Mouse (Mus musculus): ENCODE results near the gene Lrrc49. TPM values are rescaled to one million over a fixed set of nuclear protein-coding genes. Genes with fewer than 3 reads are reported as not detected.

The Lrrc49 gene
- polyA plus RNA-seq, 1 experiment from 2014 or later = 83.5 TPM

GRCm38 (mm10) chr9:60527051-60527450, 160.9 kb downstream of the Lrrc49 start:
- no peak for ATAC-seq
- no peak overlapping the region for H3K27ac ChIP-seq (ENCODE audit: low read length)
- H3K4me3 ChIP-seq (ENCODE audit: low read depth, low read length) = no peak overlapping the region
- 76% methylated on average over 5 of the region's 5 CpGs for WGBS
- peaks cover under 1% of the 10 kb centered on the region; the same call in 1 of the 2 replicates for H3K4me1 ChIP-seq (ENCODE audit: control insufficient read depth, insufficient read depth, low read length)
- H3K36me3 ChIP-seq (ENCODE audit: control insufficient read depth, insufficient read depth, low read length) = no peaks in the 10 kb centered on the region
- peaks cover 3% of the 10 kb centered on the region for H3K27me3 ChIP-seq (ENCODE audit: control insufficient read depth, insufficient read depth, low read depth, low read length)
- H3K4me2 ChIP-seq (ENCODE audit: low read length) = no peak overlapping the region
- H3K9ac ChIP-seq (ENCODE audit: low read depth, low read length) = no peak overlapping the region
- no peaks in the 10 kb centered on the region for H3K9me3 ChIP-seq (replicated peaks; ENCODE audit: control insufficient read depth, low read length, poor library complexity, severe bottlenecking)

DNA sequence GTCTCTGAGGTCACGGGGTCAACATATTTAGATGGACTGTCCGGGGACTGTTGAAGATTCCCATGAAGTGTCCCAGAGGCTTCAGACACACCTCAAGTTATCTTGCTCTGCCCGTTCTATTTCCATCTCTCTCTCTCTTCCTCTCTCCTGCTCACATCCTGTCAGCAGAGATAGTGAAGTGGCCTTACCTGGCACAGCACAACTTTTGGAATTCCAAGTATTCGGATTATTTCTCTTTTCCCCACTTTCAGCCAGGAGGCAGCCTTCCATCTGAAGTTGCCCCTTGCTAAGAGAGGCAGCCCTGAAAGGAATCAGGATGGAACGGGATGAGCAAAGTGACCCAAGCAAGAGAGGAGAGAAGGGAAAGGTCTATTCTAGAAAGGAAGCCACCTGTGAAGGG, 161.8 kb downstream of the Lrrc49 start:
- 85% methylated on average over 5 of the region's 5 CpGs for WGBS
- H3K9me3 ChIP-seq (replicated peaks; ENCODE audit: control insufficient read depth, low read length, poor library complexity, severe bottlenecking) = no peaks in the 10 kb centered on the region
- no peak overlapping the region for H3K27ac ChIP-seq (ENCODE audit: low read length)
- no peaks in the 10 kb centered on the region for H3K36me3 ChIP-seq (ENCODE audit: control insufficient read depth, insufficient read depth, low read length)
- H3K4me3 ChIP-seq (ENCODE audit: low read depth, low read length) = no peak overlapping the region
- H3K4me2 ChIP-seq (ENCODE audit: low read length) = no peak overlapping the region
- no peak overlapping the region for H3K9ac ChIP-seq (ENCODE audit: low read depth, low read length)
- H3K4me1 ChIP-seq (ENCODE audit: control insufficient read depth, insufficient read depth, low read length) = peaks cover 4% of the 10 kb centered on the region; the same call in 1 of the 2 replicates
- peaks cover 8% of the 10 kb centered on the region for H3K27me3 ChIP-seq (ENCODE audit: control insufficient read depth, insufficient read depth, low read depth, low read length)
- ATAC-seq = no peak

DNA sequence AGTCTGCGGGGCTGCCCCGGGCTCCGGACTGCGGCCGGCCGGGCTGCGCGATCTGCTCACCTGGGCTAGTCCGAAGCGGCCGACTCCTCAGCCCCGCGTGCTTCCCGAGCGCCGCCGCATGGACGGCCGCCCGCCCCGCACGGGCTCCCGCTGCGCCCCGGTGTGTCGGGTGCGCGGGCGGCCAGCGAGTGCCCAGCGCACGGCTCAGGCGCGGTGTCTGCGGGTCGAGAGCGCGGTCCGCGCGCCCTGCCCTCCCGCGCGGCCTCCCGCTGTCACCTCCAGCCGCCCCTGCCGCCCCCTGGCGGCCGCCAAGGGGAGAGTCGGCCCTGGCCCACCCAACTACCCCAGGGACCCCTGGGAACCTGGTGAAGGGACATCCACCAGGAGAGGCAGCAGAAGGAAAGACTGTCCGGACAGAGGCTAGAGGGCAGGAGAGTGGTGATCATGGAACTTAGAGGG, 166.1 kb downstream of the Lrrc49 start, which contains the start of gene Thsd4:
Thsd4 (minus strand) TSS at position 241 of the 459 bp plus-strand sequence.
- Histone ChIP-seq H3K27me3 (ENCODE audit: control insufficient read depth, insufficient read depth, low read depth, low read length) (peaks cover 10% of the 10 kb centered on the region), H3K36me3 (ENCODE audit: control insufficient read depth, insufficient read depth, low read length) (no peaks in the 10 kb centered on the region), H3K27ac (ENCODE audit: low read length) (no peak within 1 kb of the TSS), H3K4me2 (ENCODE audit: low read length) (peak within 1 kb of the TSS; percentile 80), H3K4me3 (ENCODE audit: low read depth, low read length) (peak within 1 kb of the TSS; percentile 52), H3K9ac (ENCODE audit: low read depth, low read length) (peak within 1 kb of the TSS; percentile 62), H3K4me1 (ENCODE audit: control insufficient read depth, insufficient read depth, low read length) (peaks cover 25% of the 10 kb centered on the region), H3K9me3 (replicated peaks; ENCODE audit: control insufficient read depth, low read length, poor library complexity, severe bottlenecking) (no peaks in the 10 kb centered on the region)
- WGBS = 1% methylated on average over 28 of the region's 51 CpGs
- peak; percentile 54; the same call in 1 of the 2 replicates for ATAC-seq

DNA sequence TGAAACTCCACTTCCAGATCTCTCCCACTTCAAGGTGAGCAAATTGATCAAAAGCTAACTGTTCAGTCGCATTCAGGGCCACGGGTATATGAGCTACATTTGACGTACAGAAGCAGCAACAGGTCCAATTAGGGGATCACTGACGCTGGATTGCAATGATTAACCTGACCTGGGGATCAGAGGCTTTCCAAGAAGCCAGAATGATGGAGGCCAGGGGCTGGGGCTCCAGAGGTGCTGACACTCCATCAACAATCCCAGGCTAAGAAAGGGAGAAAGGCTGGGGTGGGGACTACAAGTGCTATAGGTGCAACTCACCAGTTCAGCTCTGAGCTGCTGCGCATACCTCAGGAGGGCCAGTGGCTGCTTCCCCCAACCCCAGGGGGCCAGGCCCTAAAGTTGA, 166.8 kb downstream of the Lrrc49 start:
- Histone ChIP-seq H3K36me3 (ENCODE audit: control insufficient read depth, insufficient read depth, low read length) (no peaks in the 10 kb centered on the region), H3K27ac (ENCODE audit: low read length) (no peak overlapping the region), H3K9me3 (replicated peaks; ENCODE audit: control insufficient read depth, low read length, poor library complexity, severe bottlenecking) (no peaks in the 10 kb centered on the region), H3K9ac (ENCODE audit: low read depth, low read length) (no peak overlapping the region), H3K4me1 (ENCODE audit: control insufficient read depth, insufficient read depth, low read length) (peaks cover 25% of the 10 kb centered on the region), H3K4me3 (ENCODE audit: low read depth, low read length) (peak overlapping the region; percentile 52), H3K27me3 (ENCODE audit: control insufficient read depth, insufficient read depth, low read depth, low read length) (peaks cover 10% of the 10 kb centered on the region), H3K4me2 (ENCODE audit: low read length) (peak overlapping the region; percentile 80)
- ATAC-seq = no peak
- WGBS = 37% methylated on average over 5 of the region's 5 CpGs

DNA sequence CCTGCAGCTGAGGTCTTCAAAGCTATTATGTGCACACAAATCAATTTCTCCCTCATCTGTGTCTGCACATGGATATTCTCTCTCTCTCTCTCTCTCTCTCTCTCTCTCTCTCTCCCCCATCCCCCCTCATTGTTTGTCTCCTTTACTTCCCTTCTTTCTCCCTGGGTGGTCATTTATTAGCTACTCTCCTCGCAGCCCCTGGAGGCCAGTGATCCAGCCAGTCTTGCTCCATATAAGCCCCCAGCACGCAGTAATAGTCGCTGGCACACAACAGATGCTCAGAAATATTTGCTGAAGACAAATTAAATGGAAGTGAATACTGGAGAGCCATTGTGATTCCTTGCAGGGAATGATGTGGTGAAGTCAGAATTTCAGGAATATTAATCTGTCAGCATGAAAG, 168.4 kb downstream of the Lrrc49 start:
- no peaks in the 10 kb centered on the region for H3K9me3 ChIP-seq (replicated peaks; ENCODE audit: control insufficient read depth, low read length, poor library complexity, severe bottlenecking)
- no peak overlapping the region for H3K27ac ChIP-seq (ENCODE audit: low read length)
- peak overlapping the region; percentile 25 for H3K4me2 ChIP-seq (ENCODE audit: low read length)
- no peaks in the 10 kb centered on the region for H3K36me3 ChIP-seq (ENCODE audit: control insufficient read depth, insufficient read depth, low read length)
- no peak for ATAC-seq
- peaks cover 10% of the 10 kb centered on the region for H3K27me3 ChIP-seq (ENCODE audit: control insufficient read depth, insufficient read depth, low read depth, low read length)
- H3K9ac ChIP-seq (ENCODE audit: low read depth, low read length) = no peak overlapping the region
- peaks cover 25% of the 10 kb centered on the region for H3K4me1 ChIP-seq (ENCODE audit: control insufficient read depth, insufficient read depth, low read length)
- 6% methylated on average over 3 of the region's 3 CpGs for WGBS
- H3K4me3 ChIP-seq (ENCODE audit: low read depth, low read length) = no peak overlapping the region

Other genes starting within 250 kb of the Lrrc49 start
- 4.3 and 4.8 TPM in 2 replicates for gene Thsd4, start 166.1 kb downstream of the Lrrc49 start, polyA plus RNA-seq (2015; fragmentation: Nextera tagmentation; extraction: Ambion mirVana)
- gene Larp6, start 24.8 kb upstream of the Lrrc49 start, polyA plus RNA-seq (2015; fragmentation: Nextera tagmentation; extraction: Ambion mirVana) = 20.7 and 22.9 TPM in 2 replicates
- gene Uaca, start 106.4 kb upstream of the Lrrc49 start, polyA plus RNA-seq (2015; fragmentation: Nextera tagmentation; extraction: Ambion mirVana) = 13.6 and 17.3 TPM in 2 replicates